Mouse (Mus musculus): ENCODE data around the gene 1700001L19Rik. TPM values are rescaled to one million over a fixed set of nuclear protein-coding genes. Genes with fewer than 3 reads are reported as not detected.

The 1700001L19Rik gene
- polyA plus RNA-seq, 2 experiments: not detected

GRCm38 (mm10) chr13:68593797-68594196 lies 3.4 kb upstream of the 1700001L19Rik start:
- DNase-seq (ENCODE audit: low read depth in 3 of 3, low spot score in 3 of 3): no peak
- no peak overlapping the region for H3K27ac ChIP-seq
- H3K9ac ChIP-seq (replicated peaks): no peak overlapping the region
- no peaks in the 10 kb centered on the region for H3K9me3 ChIP-seq (ENCODE audit: control insufficient read depth, low read length)
- H3K4me2 ChIP-seq (ENCODE audit: low read depth): no peak overlapping the region
- peaks cover 15% of the 10 kb centered on the region for H3K36me3 ChIP-seq (replicated peaks; ENCODE audit: control insufficient read depth, insufficient read depth, low read depth)
- H3K4me3 ChIP-seq (ENCODE audit: insufficient read depth in 1 of 2, low read depth in 2 of 2, low read length in 2 of 2): no peak overlapping the region
- no peak for ATAC-seq (ENCODE audit: insufficient read depth)
- peaks cover 0 to 5% of the 10 kb centered on the region in 2 experiments; a peak in 2 of 4 replicates for H3K4me1 ChIP-seq (replicated peaks; ENCODE audit: control insufficient read depth in 2 of 2, insufficient read depth in 2 of 2, low read length in 1 of 2)
- no peaks in the 10 kb centered on the region for H3K27me3 ChIP-seq (ENCODE audit: control insufficient read depth, insufficient read depth, low read length)
- TF ChIP-seq CTCF (IDR thresholded peaks at IDR 0.05; ENCODE audit: low read depth) (no peak), EP300 (IDR thresholded peaks at IDR 0.05; ENCODE audit: low read depth) (no peak)
- 67% methylated on average over 1 of the region's 1 CpGs for WGBS (ENCODE audit: insufficient replicate concordance)

GRCm38 (mm10) chr13:68597667-68598066 lies 446 bp downstream of the 1700001L19Rik start:
- Histone ChIP-seq H3K9me3 (ENCODE audit: control insufficient read depth, low read length) (no peaks in the 10 kb centered on the region), H3K4me3 (ENCODE audit: insufficient read depth in 1 of 2, low read depth in 2 of 2, low read length in 2 of 2) (no peak overlapping the region), H3K9ac (replicated peaks) (no peak overlapping the region), H3K27ac (no peak overlapping the region), H3K4me1 (replicated peaks; ENCODE audit: control insufficient read depth in 2 of 2, insufficient read depth in 2 of 2, low read length in 1 of 2) (peaks cover 0 to 8% of the 10 kb centered on the region in 2 experiments; a peak in 2 of 4 replicates), H3K27me3 (ENCODE audit: control insufficient read depth, insufficient read depth, low read length) (no peaks in the 10 kb centered on the region), H3K36me3 (replicated peaks; ENCODE audit: control insufficient read depth, insufficient read depth, low read depth) (no peaks in the 10 kb centered on the region), H3K4me2 (ENCODE audit: low read depth) (peak overlapping the region; percentile 28)
- 8% methylated on average over 13 of the region's 13 CpGs for WGBS (ENCODE audit: insufficient replicate concordance)
- peak; percentile 85 for ATAC-seq (ENCODE audit: insufficient read depth)
- DNase-seq (ENCODE audit: low read depth in 3 of 3, low spot score in 3 of 3): peak in 1 of 3 experiments; percentile 46
- TF ChIP-seq CTCF (IDR thresholded peaks at IDR 0.05; ENCODE audit: low read depth) (no peak), EP300 (IDR thresholded peaks at IDR 0.05; ENCODE audit: low read depth) (no peak)

GRCm38 (mm10) chr13:68598953-68599352 lies 1.7 kb downstream of the 1700001L19Rik start:
- H3K36me3 ChIP-seq (replicated peaks; ENCODE audit: control insufficient read depth, insufficient read depth, low read depth): no peaks in the 10 kb centered on the region
- H3K4me1 ChIP-seq (replicated peaks; ENCODE audit: control insufficient read depth in 2 of 2, insufficient read depth in 2 of 2, low read length in 1 of 2): peaks cover 0 to 8% of the 10 kb centered on the region in 2 experiments; a peak in 2 of 4 replicates
- no peak; the same call in 1 of the 2 replicates for TF ChIP-seq CTCF (IDR thresholded peaks at IDR 0.05; ENCODE audit: low read depth)
- no peak for TF ChIP-seq EP300 (IDR thresholded peaks at IDR 0.05; ENCODE audit: low read depth)
- no peak for ATAC-seq (ENCODE audit: insufficient read depth)
- no peak overlapping the region for H3K27ac ChIP-seq
- H3K4me2 ChIP-seq (ENCODE audit: low read depth): no peak overlapping the region
- no peaks in the 10 kb centered on the region for H3K9me3 ChIP-seq (ENCODE audit: control insufficient read depth, low read length)
- no peak for DNase-seq (ENCODE audit: low read depth in 3 of 3, low spot score in 3 of 3)
- no peak overlapping the region for H3K9ac ChIP-seq (replicated peaks)
- H3K4me3 ChIP-seq (ENCODE audit: insufficient read depth in 1 of 2, low read depth in 2 of 2, low read length in 2 of 2): no peak overlapping the region
- no peaks in the 10 kb centered on the region for H3K27me3 ChIP-seq (ENCODE audit: control insufficient read depth, insufficient read depth, low read length)

GRCm38 (mm10) chr13:68601184-68601583 lies 4.0 kb downstream of the 1700001L19Rik start:
- DNase-seq (ENCODE audit: low read depth in 3 of 3, low spot score in 3 of 3) (no peak), ATAC-seq (ENCODE audit: insufficient read depth) (no peak)
- Histone ChIP-seq H3K9me3 (ENCODE audit: control insufficient read depth, low read length) (no peaks in the 10 kb centered on the region), H3K4me1 (replicated peaks; ENCODE audit: control insufficient read depth in 2 of 2, insufficient read depth in 2 of 2, low read length in 1 of 2) (peaks cover 0 to 8% of the 10 kb centered on the region in 2 experiments; a peak in 2 of 4 replicates), H3K4me3 (ENCODE audit: insufficient read depth in 1 of 2, low read depth in 2 of 2, low read length in 2 of 2) (no peak overlapping the region), H3K27me3 (ENCODE audit: control insufficient read depth, insufficient read depth, low read length) (no peaks in the 10 kb centered on the region), H3K4me2 (ENCODE audit: low read depth) (no peak overlapping the region), H3K9ac (replicated peaks) (no peak overlapping the region), H3K27ac (no peak overlapping the region), H3K36me3 (replicated peaks; ENCODE audit: control insufficient read depth, insufficient read depth, low read depth) (no peaks in the 10 kb centered on the region)
- WGBS (ENCODE audit: insufficient replicate concordance): 29% methylated on average over 6 of the region's 6 CpGs
- TF ChIP-seq CTCF (IDR thresholded peaks at IDR 0.05; ENCODE audit: low read depth) (peak; percentile 18), EP300 (IDR thresholded peaks at IDR 0.05; ENCODE audit: low read depth) (no peak)

- H3K27ac ChIP-seq: no peak overlapping the region
- WGBS (ENCODE audit: insufficient replicate concordance): 46% methylated on average over 6 of the region's 6 CpGs
- no peaks in the 10 kb centered on the region for H3K9me3 ChIP-seq (ENCODE audit: control insufficient read depth, low read length)
- H3K36me3 ChIP-seq (replicated peaks; ENCODE audit: control insufficient read depth, insufficient read depth, low read depth): no peaks in the 10 kb centered on the region
- TF ChIP-seq CTCF (IDR thresholded peaks at IDR 0.05; ENCODE audit: low read depth) (no peak), EP300 (IDR thresholded peaks at IDR 0.05; ENCODE audit: low read depth) (no peak)
- no peak for DNase-seq (ENCODE audit: low read depth in 3 of 3, low spot score in 3 of 3)
- H3K4me1 ChIP-seq (replicated peaks; ENCODE audit: control insufficient read depth in 2 of 2, insufficient read depth in 2 of 2, low read length in 1 of 2): peaks cover 0 to 8% of the 10 kb centered on the region in 2 experiments; a peak in 2 of 4 replicates
- no peak overlapping the region for H3K9ac ChIP-seq (replicated peaks)
- no peaks in the 10 kb centered on the region for H3K27me3 ChIP-seq (ENCODE audit: control insufficient read depth, insufficient read depth, low read length)
- no peak for ATAC-seq (ENCODE audit: insufficient read depth)
- no peak overlapping the region for H3K4me2 ChIP-seq (ENCODE audit: low read depth)
- H3K4me3 ChIP-seq (ENCODE audit: insufficient read depth in 1 of 2, low read depth in 2 of 2, low read length in 2 of 2): no peak overlapping the region
These were observed 5.9 kb downstream of the 1700001L19Rik start for GRCm38 (mm10) chr13:68603085-68603484.
